Mouse (Mus musculus): ENCODE data around the gene Iqsec3.

Iqsec3 gene

DNA sequence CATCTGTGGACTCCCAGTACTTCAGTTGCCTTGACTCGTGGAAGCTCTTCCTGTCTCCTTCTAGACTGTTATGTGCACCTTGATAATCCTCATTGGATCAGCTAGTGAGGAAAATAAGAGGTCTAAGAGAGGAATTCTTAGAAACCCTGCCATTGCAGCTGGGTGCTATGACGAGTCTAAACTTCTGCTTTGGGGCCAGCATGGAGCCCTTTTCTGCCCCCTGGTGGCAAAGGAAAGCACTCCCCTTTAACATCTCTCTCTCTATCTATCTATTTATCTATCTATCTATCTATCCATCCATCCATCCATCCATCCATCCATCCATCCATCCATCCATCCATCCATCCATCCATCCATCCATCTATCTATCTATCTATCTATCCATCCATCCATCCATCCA lies 106.9 kb downstream of the Iqsec3 start:
- DNase-seq (ENCODE audit: low spot score): peak; percentile 67

DNA sequence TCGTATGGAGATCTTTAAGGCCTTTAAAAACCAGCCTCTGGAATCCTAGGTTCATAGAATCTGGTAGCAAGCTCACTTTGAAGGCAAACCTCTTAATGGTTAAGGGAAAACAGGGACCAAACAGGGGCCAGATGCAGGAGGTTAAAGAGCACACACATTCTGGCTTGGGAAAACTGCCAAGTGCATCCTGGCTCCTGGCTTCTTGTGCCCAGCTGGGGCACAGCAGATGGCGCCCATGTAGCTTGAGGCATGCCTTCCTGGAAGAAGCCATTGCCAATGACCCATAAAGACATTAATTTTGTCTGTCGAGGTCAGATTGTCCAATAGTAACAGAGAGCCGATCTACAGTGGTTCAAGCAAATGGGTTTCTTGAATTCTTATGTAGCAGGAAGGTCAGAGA lies 109.5 kb downstream of the Iqsec3 start:
- no peak for DNase-seq (ENCODE audit: low spot score)

DNA sequence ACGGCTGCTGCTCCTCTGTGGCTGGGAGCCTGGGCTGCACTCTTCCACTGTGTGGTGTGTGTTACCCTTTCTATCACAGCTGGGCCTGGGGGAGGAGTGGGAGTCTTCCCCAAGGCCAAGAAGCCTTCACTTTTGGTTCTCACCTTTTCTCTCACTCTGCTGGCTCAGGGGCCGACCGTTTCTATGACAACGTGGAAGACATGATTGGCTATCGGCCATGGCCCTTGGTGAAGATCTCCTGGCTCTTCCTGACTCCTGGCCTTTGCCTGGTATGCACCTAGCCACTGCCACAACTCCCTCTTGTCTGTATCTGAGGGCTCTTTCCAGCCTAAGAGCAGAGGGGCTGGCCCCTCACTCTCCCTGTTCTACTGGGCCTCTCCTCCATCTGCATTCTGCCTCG lies 110.4 kb downstream of the Iqsec3 start:
- no peak for DNase-seq (ENCODE audit: low spot score)

DNA sequence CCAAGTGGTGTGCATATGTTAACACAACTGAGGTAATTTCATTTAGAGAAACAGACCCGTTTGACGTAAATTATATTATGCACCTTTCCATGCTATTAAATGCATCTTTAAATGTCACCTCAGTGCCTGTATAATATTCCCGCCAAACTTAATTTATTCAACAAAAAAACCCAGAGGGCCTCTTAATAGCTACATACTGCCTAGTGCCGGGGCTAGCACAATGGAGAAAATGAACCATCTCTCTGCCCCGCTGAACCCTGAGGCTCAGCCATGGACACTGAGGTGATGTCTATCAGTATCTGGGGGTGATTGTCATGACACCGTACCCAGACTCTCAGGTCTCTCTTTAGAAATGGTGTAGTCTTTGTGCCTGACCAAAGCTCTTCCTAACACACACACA lies 116.2 kb downstream of the Iqsec3 start:
- no peak for DNase-seq (ENCODE audit: low spot score)

DNA sequence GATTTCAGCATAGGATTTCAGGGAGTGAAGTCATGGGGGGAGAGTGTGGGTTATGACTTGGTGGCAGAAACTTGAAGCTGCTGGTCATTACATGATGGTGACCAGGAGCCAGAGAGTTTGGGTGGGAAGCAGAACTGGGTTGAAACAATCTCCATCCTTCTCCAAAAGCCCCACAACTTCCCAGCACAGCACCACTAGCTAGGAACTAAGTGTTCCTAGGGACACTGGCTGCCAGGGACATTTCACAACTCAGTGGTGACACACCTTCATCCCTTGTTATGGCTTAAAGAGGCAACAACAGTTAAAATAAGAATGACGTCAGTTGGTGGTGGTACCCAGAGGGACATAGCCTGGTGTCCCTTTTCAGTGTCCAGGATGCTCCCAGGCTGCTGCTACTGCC lies 117.4 kb downstream of the Iqsec3 start:
- DNase-seq (ENCODE audit: low spot score): no peak

DNA sequence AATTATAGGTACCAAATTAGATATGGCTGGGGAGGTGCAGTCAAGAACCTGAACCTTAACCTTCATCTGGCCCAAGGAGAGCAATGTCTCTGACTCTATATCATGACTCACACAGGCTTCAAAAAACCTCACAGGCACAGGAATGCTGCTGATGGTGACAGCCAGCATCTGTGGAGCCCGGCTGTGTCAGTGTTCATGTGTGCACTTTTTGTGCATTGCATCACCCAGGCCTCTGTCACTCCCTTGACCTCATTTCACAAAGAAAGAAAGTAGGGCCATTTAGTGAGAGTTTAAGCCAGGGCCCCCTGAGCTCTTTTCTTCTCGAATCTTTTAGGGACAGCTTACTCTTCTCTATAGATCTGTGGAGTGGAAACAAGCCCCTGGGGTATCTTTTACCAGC lies 121.2 kb downstream of the Iqsec3 start:
- DNase-seq (ENCODE audit: low spot score): peak; percentile 43

DNA sequence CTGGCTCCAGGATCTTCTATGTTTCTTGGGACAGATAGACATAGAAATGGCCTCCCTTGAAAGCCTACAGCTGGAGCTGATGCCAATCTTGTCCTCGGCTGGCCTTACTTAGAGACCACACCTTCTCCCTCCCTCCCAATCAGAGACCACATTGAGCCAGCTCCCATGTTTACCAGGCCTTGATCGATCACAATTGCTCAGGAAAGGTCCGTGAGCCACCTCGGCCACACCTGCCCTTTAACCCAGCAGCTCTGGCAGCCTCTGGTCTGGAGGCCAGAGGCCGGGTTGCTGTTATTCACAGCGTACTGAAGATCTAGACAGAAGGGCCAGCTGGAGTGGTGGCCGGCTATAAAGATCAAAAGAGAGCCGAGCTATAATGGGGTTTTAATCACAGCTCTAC lies 127.0 kb downstream of the Iqsec3 start:
- DNase-seq (ENCODE audit: low spot score): no peak

DNA sequence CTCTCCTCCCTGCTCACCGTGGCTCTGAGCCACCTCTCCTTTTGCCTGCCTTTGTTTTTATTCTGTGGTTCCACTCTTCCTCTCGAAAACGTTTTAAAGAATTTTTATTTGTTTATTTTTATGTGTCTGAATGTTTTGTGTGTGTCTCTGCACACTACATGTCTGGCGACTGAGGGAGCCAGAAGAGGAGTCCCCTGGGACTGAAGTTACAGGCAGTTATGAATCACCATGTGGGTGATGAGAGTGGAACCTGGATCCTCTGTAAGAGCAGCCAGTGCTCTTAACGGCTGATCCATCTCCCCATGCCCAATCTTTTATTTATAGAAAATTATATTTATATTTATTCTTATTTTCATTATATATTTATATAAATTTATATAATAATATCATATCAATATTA lies 129.1 kb downstream of the Iqsec3 start:
- DNase-seq (ENCODE audit: low spot score): no peak

DNA sequence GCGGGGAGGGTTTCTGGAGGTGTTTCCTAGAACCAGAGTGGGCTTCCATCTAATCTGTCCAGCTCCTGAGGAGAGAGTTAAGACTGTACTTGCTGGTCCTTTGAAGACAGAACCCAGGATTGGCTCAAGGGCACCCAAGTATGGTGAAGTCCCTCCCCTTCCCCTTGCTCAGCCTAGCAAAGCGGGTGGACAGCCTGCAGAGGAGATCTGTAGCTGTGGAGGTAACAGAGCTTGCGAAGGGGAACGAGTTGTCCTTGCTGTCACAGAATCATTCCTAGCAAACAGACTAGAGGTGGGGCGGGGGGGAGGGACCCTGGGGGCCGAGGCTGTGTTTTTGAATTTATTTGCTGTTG lies 129.7 kb downstream of the Iqsec3 start:
- DNase-seq (ENCODE audit: low spot score): no peak

DNA sequence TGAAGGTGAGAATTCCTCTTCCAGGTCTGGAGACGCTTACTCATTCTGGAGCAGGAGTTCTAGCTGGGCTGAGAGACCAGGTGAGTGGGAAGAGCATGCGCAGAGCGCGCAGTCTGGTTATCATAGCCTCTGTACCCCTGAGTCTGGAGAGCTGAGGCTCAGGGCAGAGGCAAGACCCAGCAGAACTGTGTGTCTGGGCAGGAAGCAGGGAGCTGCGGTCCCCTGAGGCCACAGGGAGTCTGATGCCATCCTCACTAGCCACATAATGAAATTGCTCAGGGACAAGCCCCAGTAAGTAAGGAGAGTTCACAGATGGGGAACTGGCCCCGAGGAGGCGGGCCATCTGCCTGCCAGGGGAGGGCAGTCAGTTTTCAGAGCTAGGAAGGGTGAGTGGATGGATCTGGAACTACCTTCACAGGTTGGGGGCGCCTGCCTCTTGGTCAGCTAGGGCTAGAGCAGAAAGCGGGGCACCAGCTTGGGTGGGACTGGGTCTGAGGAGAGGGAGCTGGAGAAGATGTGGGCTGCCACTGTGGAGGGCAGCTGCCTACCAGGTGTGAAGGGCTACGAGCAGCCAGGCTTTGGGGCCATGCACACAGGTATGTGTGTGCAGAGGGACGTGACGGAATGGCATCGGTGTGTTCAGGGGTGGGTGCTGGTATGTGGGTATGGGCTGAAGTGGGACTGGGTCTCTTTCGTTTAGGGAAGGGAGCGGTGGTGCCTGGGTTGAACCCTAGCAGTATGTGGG lies 130.3 kb downstream of the Iqsec3 start, which contains the start of gene Slc6a12:
Gene Slc6a12, plus strand, starts transcription at position 51 of the 745 bp plus-strand sequence.
- DNase-seq (ENCODE audit: low spot score): no peak

DNA sequence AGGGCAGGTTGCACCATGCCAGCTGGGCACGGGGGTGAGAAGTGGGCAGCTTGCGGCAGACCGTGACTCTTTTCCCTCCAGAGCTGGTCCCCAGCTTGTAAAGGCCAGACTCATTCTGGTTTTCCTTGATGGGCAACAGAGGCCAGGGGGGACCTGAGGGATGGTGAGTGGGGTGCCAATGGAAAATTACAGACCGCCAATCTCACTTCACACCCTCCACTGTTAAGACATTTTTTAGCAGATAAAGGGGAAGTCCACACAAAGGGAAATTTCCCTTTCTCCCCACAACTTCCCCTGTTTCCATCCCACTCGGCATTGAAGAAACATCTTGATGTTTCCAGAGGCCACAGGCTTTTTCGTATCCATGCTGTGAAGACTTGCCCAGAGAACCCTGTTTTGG lies 131.8 kb downstream of the Iqsec3 start:
- DNase-seq (ENCODE audit: low spot score): no peak

DNA sequence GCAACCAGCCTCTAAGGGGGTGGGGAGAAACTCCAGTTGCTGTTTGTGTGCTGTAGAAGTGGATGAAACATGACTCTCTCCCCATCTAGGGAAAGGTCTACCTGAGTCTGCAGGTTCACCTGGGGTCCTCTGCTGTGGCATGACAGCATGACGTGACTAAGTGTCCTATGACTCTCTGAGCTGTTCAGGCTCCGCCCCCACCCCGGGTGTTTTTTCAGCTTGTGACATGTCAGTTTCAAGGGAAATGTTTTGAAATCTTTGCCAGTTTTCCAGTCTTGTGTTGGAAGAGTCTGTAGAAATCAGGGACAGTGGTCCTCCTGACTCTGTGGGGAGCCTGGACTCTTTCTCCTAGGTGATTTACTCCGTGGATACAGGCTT lies 135.0 kb downstream of the Iqsec3 start:
- no peak for DNase-seq (ENCODE audit: low spot score)

DNA sequence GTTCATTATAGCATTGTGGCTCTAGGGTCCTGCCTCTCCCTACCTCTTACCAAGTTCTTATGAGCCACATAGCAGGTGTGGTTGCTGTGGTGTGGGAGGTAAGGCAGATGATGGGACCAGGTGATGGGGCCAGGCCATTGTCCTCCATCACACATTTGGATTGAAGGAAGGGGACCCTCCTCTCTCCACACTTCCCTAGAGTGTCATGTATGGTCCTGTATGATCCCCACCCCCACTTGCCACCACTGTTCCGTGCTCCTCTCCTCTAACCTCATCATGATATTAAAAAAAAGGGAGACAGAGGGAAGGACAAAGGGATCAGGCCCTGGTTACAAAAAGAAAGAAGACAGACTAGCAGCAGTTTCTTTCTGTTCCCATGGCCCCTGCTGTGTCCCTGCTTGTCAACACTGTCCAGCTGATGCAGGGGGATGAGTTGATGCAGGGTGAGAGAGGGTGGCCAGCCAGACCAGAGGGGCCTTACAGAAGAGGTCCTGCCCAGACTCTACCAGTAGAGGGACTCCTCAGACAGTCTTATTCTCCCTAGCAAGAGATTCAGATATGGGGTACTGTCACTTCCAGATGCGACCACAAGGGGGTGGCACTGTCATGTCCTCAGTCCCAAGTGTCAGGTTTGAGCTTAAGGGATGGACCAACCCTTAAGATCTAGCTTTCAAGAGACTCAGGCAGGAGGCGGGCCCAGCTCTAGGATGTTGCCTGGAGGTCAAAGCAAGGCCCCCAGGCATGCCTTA lies 135.5 kb downstream of the Iqsec3 start:
- peak; percentile 98 for DNase-seq (ENCODE audit: low spot score)

DNA sequence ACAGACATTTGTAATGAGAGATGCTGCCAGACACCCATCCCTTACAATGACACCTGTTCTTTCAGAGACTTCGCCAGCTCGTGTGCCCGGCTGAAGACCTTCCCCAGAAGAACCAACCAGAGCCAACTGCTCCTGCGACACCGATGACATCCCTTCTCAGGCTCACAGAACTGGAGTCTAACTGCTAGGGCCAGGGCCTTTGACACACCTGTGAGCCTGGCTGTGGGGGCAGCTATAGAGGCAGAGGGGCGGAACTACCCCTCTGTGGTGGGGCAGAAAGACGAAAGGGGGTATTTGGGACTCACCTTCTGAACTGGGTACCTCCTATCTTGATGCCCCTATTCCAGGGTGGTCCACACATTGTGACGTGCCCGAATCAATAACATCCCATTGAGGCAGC lies 136.2 kb downstream of the Iqsec3 start:
- no peak for DNase-seq (ENCODE audit: low spot score)

DNA sequence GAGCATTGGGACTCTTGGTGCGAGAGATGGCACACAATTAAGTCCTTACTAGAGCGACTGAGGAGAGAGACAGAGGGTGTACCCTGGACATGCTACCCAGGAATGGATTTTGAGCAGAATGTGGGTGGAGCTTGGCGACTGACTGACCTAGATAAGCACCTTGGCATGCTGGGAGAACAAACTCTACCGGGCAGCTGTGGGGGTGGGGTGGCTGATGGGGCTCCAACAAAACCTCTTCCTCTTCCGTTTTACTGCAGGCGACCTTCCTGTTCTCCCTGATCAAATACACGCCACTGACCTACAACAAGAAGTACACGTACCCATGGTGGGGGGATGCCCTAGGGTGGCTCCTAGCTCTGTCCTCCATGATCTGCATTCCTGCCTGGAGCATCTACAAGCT lies 136.9 kb downstream of the Iqsec3 start:
- peak; percentile 64 for DNase-seq (ENCODE audit: low spot score)

DNA sequence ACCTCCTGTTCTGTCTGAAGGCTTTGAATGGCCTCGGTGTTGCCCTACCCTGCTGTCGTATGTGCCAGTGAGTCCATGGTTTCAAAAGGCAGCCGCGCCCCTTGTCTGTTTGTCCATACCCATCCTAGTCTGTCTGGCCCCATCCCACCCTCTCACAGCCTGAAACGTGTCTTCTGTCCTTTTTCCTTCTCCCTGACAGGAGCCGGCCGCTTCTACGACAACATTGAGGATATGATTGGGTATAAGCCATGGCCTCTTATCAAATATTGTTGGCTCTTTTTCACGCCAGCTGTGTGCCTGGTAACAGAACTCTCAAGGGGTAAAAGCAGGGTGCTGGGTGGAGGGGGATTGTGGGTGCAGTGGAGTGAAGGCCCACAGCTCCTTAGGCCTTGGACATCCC lies 137.6 kb downstream of the Iqsec3 start:
- no peak for DNase-seq (ENCODE audit: low spot score)

DNA sequence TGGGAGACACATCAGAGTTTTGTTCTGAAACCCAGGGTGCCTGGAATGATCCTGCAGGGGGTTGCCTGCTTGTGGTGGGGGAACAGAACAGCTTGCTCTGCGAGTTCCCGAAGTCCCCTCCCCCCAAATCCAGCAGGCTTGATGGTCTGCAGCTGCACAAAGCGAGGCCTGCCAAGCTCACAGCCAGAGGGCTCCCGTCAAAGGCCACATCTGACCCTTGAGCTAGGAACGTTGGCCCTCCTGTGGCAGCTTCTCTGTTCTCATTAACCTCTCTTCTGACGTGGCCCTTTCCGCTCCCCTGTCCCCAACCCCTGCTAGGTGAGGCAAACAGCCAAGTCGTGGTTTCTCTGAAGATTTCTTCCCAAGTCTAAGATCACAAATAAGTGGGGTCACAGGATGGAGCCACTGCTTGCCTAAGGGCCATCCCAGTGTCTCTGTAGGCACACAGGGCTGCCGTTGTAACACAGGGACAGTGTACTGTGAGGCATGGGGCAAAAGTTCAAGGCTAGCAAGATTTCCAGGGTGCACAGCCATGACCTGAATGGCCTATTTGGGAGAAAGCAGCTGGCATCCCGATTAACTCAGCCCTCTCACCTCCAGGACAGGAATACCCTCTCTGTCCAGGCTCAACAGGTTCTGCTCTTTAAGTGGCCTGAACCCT lies 143.5 kb downstream of the Iqsec3 start:
- peak; percentile 66 for DNase-seq (ENCODE audit: low spot score)

DNA sequence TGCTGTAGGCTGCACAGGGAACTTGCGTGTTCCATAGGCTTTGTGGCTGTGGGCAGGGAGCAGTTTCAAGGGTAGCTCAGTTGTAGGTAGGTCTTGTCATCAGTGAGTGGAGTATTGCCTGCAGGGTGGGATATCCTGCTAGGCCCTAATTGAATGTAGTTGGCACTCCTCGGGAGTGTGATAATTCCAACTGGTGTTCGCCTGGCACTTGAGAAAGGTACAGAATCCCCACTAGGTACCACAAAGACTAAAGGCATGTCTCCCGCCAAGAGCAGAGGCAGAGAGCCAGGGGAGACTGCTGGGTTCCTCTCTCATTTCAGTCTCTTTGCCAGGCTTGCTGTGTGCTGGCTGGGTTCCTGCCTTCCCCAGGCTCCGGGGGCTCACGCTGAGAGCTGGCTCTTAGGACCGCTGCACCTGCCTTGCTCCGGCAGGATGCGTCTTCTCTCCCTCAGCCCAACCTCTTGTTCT lies 145.0 kb downstream of the Iqsec3 start:
- DNase-seq (ENCODE audit: low spot score): no peak

DNA sequence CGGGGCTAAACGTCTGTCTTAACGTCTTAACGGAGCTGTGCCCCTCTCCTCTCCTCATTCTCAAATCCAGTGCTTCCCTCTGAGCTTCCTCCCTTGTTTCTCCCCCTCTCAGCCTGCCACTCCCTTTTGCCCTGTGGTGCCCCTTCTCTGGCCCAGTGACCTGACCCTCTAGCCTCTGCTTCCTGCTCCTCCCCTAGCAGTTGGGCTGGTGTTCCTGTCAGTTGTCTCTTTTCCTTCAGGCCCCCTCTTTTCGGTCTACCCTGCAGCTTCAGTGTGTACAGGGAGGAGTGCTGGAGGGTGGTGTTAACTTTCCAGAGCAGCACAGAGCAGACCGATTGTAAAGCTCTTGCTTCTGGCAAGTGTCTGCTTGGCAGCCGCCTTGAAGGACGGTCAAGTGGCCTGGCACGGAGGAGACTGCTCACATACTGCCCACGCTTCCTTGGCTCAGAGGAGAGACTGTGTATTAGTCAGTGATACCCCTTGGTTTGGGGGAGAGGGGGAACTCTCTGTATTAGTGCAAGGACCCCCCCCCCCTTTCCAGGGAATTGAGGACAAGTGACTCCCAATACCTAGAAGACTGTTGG lies 146.9 kb downstream of the Iqsec3 start:
- no peak for DNase-seq (ENCODE audit: low spot score)

DNA sequence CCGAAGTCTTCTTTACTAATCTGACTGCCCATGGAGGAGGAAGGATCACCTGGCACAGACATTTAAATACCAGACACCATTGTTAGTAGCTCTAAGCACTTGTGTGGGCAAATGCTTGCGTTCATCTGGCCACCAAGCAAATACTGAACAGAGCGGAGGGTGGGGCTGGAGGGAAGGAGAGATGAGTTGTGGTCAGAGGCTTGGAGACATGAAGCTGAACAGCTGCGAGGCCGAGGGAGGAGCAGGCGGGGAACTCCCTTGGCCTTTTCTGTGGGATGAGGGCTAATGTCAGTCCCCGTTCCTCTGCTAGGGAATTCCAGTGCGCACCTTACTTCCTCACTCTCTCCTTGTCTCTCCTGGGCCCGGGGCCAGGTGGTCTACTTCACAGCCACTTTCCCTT lies 147.7 kb downstream of the Iqsec3 start:
- DNase-seq (ENCODE audit: low spot score): no peak

DNA sequence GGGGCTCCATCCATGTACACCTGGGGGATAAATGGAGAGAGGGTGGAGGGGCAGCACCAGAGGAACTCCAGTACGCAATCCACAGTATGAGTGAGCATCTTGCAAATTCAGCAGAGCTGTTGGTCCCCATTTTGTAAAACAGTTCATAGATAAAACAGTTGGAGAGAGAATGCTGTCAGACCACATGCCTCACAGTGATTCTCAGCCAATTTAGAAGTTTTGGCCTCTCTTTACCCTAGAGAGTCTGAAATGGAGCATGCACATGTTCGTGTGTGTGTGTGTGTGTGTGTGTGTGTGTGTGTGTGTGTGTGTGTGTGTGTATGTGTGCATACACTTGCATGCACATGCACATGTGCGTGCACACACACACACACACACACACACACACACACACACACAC lies 148.2 kb downstream of the Iqsec3 start:
- no peak for DNase-seq (ENCODE audit: low spot score)

Data from retina, embryonic 14.5 days (tissue).